Mouse (Mus musculus) adrenal gland, adult 10 weeks (tissue): ENCODE measurements around the gene Gigyf1. TPM values are rescaled to one million over a fixed set of nuclear protein-coding genes. Genes with fewer than 3 reads are reported as not detected.

ENCODE experiments used
- polyA plus RNA-seq: library from polyadenylated mRNA; stranded (reverse); fragments of 350-450 nt; fragmentation: Illumina TruSeq; extraction: RNeasy Lipid Tissue Mini Kit (QIAGEN cat#74804); gene quantifications from one replicate; pipeline ENCODE4 v1.2.3, GENCODE M21; 2014; ENCODE audit warnings: low read depth, low replicate concordance

The Gigyf1 gene
- 2.2 TPM for polyA plus RNA-seq

GRCm38 (mm10) chr5:137518436-137518835, at the start of gene Gigyf1:
Gene Gigyf1 (plus strand): TSS chr5:137518548.

GRCm38 (mm10) chr5:137476964-137477363, 41.4 kb upstream of the Gigyf1 start, which contains the start of gene Zan:
Gene Zan (minus strand): TSS chr5:137477064.

GRCm38 (mm10) chr5:137501709-137502666, 16.4 kb upstream of the Gigyf1 start, which contains the start of gene Pop7:
Gene Pop7 (minus strand): TSS chr5:137502518.

GRCm38 (mm10) chr5:137533117-137533827, 14.9 kb downstream of the Gigyf1 start, which contains the start of the genes Epo and Gnb2:
Gene Epo (minus strand): TSS chr5:137533242.
Gene Gnb2 (minus strand): TSS chr5:137533510.

GRCm38 (mm10) chr5:137553411-137553837, 35.1 kb downstream of the Gigyf1 start, which contains the start of gene Actl6b:
Gene Actl6b (plus strand): TSS chr5:137553517.

GRCm38 (mm10) chr5:137569665-137570064, 51.3 kb downstream of the Gigyf1 start, which contains the start of gene Tfr2:
Gene Tfr2 (plus strand): TSS chr5:137569840.

Other genes starting within 250 kb of the Gigyf1 start
- gene Ache, start 231.0 kb upstream of the Gigyf1 start, polyA plus RNA-seq: 0.17 TPM
- 5.9 TPM for gene Ufsp1, start 223.9 kb upstream of the Gigyf1 start, polyA plus RNA-seq
- gene Srrt, start 210.9 kb upstream of the Gigyf1 start, polyA plus RNA-seq: 25.4 TPM
- not detected for gene Trip6, start 204.1 kb upstream of the Gigyf1 start, polyA plus RNA-seq
- gene Slc12a9, start 185.0 kb upstream of the Gigyf1 start, polyA plus RNA-seq: not detected
- 7.2 TPM for gene Ephb4, start 168.4 kb upstream of the Gigyf1 start, polyA plus RNA-seq
- gene Zan, start 41.5 kb upstream of the Gigyf1 start, polyA plus RNA-seq: not detected
- gene Pop7, start 16.0 kb upstream of the Gigyf1 start, polyA plus RNA-seq: not detected
- gene Epo, start 14.7 kb downstream of the Gigyf1 start, polyA plus RNA-seq: not detected
- gene Gnb2, start 15.0 kb downstream of the Gigyf1 start, polyA plus RNA-seq: 1.2 TPM
- not detected for gene Actl6b, start 35.0 kb downstream of the Gigyf1 start, polyA plus RNA-seq
- not detected for gene Tfr2, start 51.3 kb downstream of the Gigyf1 start, polyA plus RNA-seq
- gene Mospd3, start 82.5 kb downstream of the Gigyf1 start, polyA plus RNA-seq: not detected
- gene Pcolce, start 95.2 kb downstream of the Gigyf1 start, polyA plus RNA-seq: 63.9 TPM
- gene Fbxo24, start 110.5 kb downstream of the Gigyf1 start, polyA plus RNA-seq: not detected
- 0.99 TPM for gene Lrch4, start 110.6 kb downstream of the Gigyf1 start, polyA plus RNA-seq
- gene Gm20605, start 110.6 kb downstream of the Gigyf1 start, polyA plus RNA-seq: not detected
- not detected for gene Sap25, start 122.8 kb downstream of the Gigyf1 start, polyA plus RNA-seq
- 0.58 TPM for gene Irs3, start 127.2 kb downstream of the Gigyf1 start, polyA plus RNA-seq
- 12.5 TPM for gene Agfg2, start 166.2 kb downstream of the Gigyf1 start, polyA plus RNA-seq
- gene Nyap1, start 223.1 kb downstream of the Gigyf1 start, polyA plus RNA-seq: not detected
- gene Tsc22d4, start 227.2 kb downstream of the Gigyf1 start, polyA plus RNA-seq: 0.29 TPM